Mouse (Mus musculus): ENCODE data around the gene Rusc2.

Gene Rusc2

GRCm38 (mm10) chr4:43384083-43384460, 2.3 kb downstream of the Rusc2 start:
- in situ Hi-C loops (cut with MboI, MseI): no loop called here

- in situ Hi-C loops (cut with MboI, MseI): no loop called here
Observed at GRCm38 (mm10) chr4:43384541-43384940, 2.8 kb downstream of the Rusc2 start.

GRCm38 (mm10) chr4:43386932-43387331, 5.2 kb downstream of the Rusc2 start:
- in situ Hi-C loops (cut with MboI, MseI): no loop called here

- in situ Hi-C loops (cut with MboI, MseI): no loop called here
Observed at GRCm38 (mm10) chr4:43389390-43389789, 7.6 kb downstream of the Rusc2 start.

GRCm38 (mm10) chr4:43389845-43390440, 8.2 kb downstream of the Rusc2 start:
- in situ Hi-C loops (cut with MboI, MseI): no loop called here

- in situ Hi-C loops (cut with MboI, MseI): no loop called here
Observed at GRCm38 (mm10) chr4:43391521-43392050, 9.8 kb downstream of the Rusc2 start.

- in situ Hi-C loops (cut with MboI, MseI): no loop called here
Observed at GRCm38 (mm10) chr4:43394345-43394891, 12.6 kb downstream of the Rusc2 start.

GRCm38 (mm10) chr4:43395147-43395546, 13.4 kb downstream of the Rusc2 start:
- in situ Hi-C loops (cut with MboI, MseI): no loop called here

GRCm38 (mm10) chr4:43395836-43396235, 14.1 kb downstream of the Rusc2 start:
- in situ Hi-C loops (cut with MboI, MseI): no loop called here

- in situ Hi-C loops (cut with MboI, MseI): no loop called here
Observed at GRCm38 (mm10) chr4:43396381-43396780, 14.6 kb downstream of the Rusc2 start.

GRCm38 (mm10) chr4:43398014-43398413, 16.2 kb downstream of the Rusc2 start:
- in situ Hi-C loops (cut with MboI, MseI): no loop called here

- in situ Hi-C loops (cut with MboI, MseI): no loop called here
Observed at GRCm38 (mm10) chr4:43398829-43399331, 17.1 kb downstream of the Rusc2 start.

GRCm38 (mm10) chr4:43399391-43400131, 17.8 kb downstream of the Rusc2 start:
- in situ Hi-C loops (cut with MboI, MseI): loop anchor here in 1 of 2 experiments (10.0 kb wide), 1 partner anchor 125 kb away; no protein-coding TSS in a partner anchor

GRCm38 (mm10) chr4:43400976-43401375, 19.2 kb downstream of the Rusc2 start:
- in situ Hi-C loops (cut with MboI, MseI): loop anchor here in 1 of 2 experiments (10.0 kb wide), 1 partner anchor 126 kb away; no protein-coding TSS in a partner anchor

- in situ Hi-C loops (cut with MboI, MseI): loop anchor here in 1 of 2 experiments (10.0 kb wide), 1 partner anchor 127 kb away; no protein-coding TSS in a partner anchor
Observed at GRCm38 (mm10) chr4:43401486-43401885, 19.7 kb downstream of the Rusc2 start.

GRCm38 (mm10) chr4:43402212-43402611, 20.4 kb downstream of the Rusc2 start:
- in situ Hi-C loops (cut with MboI, MseI): loop anchor here in 1 of 2 experiments (10.0 kb wide), 1 partner anchor 127 kb away; no protein-coding TSS in a partner anchor

GRCm38 (mm10) chr4:43404697-43405096, 22.9 kb downstream of the Rusc2 start:
- in situ Hi-C loops (cut with MboI, MseI): loop anchor here in 1 of 2 experiments (10.0 kb wide), 1 partner anchor 130 kb away; no protein-coding TSS in a partner anchor

GRCm38 (mm10) chr4:43406162-43406971, 24.6 kb downstream of the Rusc2 start:
- in situ Hi-C loops (cut with MboI, MseI): loop anchor here in 1 of 2 experiments (10.0 kb wide), 1 partner anchor 132 kb away; no protein-coding TSS in a partner anchor

- in situ Hi-C loops (cut with MboI, MseI): loop anchor here in 1 of 2 experiments (10.0 kb wide), 1 partner anchor 132 kb away; no protein-coding TSS in a partner anchor
Observed at GRCm38 (mm10) chr4:43407071-43407920, 25.5 kb downstream of the Rusc2 start.

GRCm38 (mm10) chr4:43414761-43415160, 33.0 kb downstream of the Rusc2 start:
- in situ Hi-C loops (cut with MboI, MseI): no loop called here

Data from T-helper 17 cell (primary cell).